Mouse (Mus musculus) liver, postnatal 0 days (tissue): Measurements from ENCODE around the gene Cfap58. TPM values are rescaled to one million over a fixed set of nuclear protein-coding genes. Genes with fewer than 3 reads are reported as not detected.

Experiments used
- ATAC-seq: fragments of 200-750 bp; cut with Nextera tagmentation; 2 replicates; pipeline ENCODE4 v1.8.0; 2017; ENCODE audit warnings: mild to moderate bottlenecking, moderate library complexity
- DNase-seq: peaks from one replicate; pipeline ENCODE4 v3.0.0-alpha.2; 2016
- H3K27ac ChIP-seq: fragments of 300-500 bp; sonication (generic); 2 replicates; pipeline ENCODE4 v1.5.1; 2014; ENCODE audit warnings: antibody characterized with exemption, moderate library complexity, mild to moderate bottlenecking, low read depth
- H3K27me3 ChIP-seq: fragments of 300-500 bp; sonication (generic); 2 replicates; pipeline ENCODE4 v1.6.1; 2014; ENCODE audit warnings: low read length, control low read depth, mixed read lengths; ENCODE audit not compliant: insufficient read depth
- H3K36me3 ChIP-seq: fragments of 300-500 bp; sonication (generic); replicated peaks from 2 replicates; pipeline ENCODE4 v1.6.1; 2014; ENCODE audit warnings: mild to moderate bottlenecking, control low read depth, low read length, moderate library complexity, mixed read lengths; ENCODE audit not compliant: insufficient read depth
- H3K4me1 ChIP-seq: fragments of 300-500 bp; sonication (generic); 2 replicates; pipeline ENCODE4 v1.6.1; 2014; ENCODE audit warnings: antibody characterized with exemption, mild to moderate bottlenecking, control low read depth; ENCODE audit not compliant: insufficient read depth
- H3K4me2 ChIP-seq: fragments of 300-500 bp; sonication (generic); 2 replicates; pipeline ENCODE4 v1.6.1; 2014; ENCODE audit warnings: low read depth, mild to moderate bottlenecking, low read length, moderate library complexity, mixed read lengths
- H3K4me3 ChIP-seq: fragments of 300-500 bp; sonication (generic); 2 replicates; pipeline ENCODE4 v1.5.1; 2014; ENCODE audit warnings: low read depth, low read length
- H3K9ac ChIP-seq: fragments of 300-500 bp; sonication (generic); replicated peaks from 2 replicates; pipeline ENCODE4 v1.6.1; 2014; ENCODE audit warnings: mild to moderate bottlenecking, moderate library complexity
- H3K9me3 ChIP-seq: fragments of 300-500 bp; sonication (generic); 2 replicates; pipeline ENCODE4 v1.6.1; 2016; ENCODE audit warnings: mild to moderate bottlenecking, control low read depth, low read length, mixed read lengths
- CTCF ChIP-seq: sonication (generic); IDR thresholded peaks from 2 replicates; pipeline ENCODE4 v1.5.1; 2016; ENCODE audit warnings: antibody characterized with exemption, low read depth
- EP300 ChIP-seq: IDR thresholded peaks from 2 replicates; pipeline ENCODE4 v1.6.1; 2016; ENCODE audit warnings: antibody characterized with exemption, low read depth, mild to moderate bottlenecking
- WGBS: fragments of 180-500 bp; shearing (Covaris S2); extraction: QIAGEN DNeasy Blood & Tissue Kit; methylation state at CpG from one replicate; pipeline ENCODE4 v1.1.7; 2014; ENCODE audit not compliant: insufficient replicate concordance; 5-methylcytosine and 5-hydroxymethylcytosine counted together
- polyA plus RNA-seq: library from polyadenylated mRNA; unstranded; fragments of >200 nt; fragmentation: Nextera tagmentation; extraction: Ambion mirVana; gene quantifications from 2 replicates; pipeline ENCODE4 v1.2.1, GENCODE M21; 2015

Gene Cfap58
- polyA plus RNA-seq, 1 experiment from 2014 or later = not detected

- no peak overlapping the region for H3K4me3 ChIP-seq
- H3K9me3 ChIP-seq = no peaks in the 10 kb centered on the region
- no peaks in the 10 kb centered on the region for H3K4me1 ChIP-seq
- no peak overlapping the region for H3K9ac ChIP-seq
- H3K4me2 ChIP-seq = no peak overlapping the region
- no peak for ATAC-seq
- H3K27me3 ChIP-seq = no peaks in the 10 kb centered on the region
- H3K27ac ChIP-seq = no peak overlapping the region
- TF ChIP-seq CTCF = no peak
- TF ChIP-seq EP300 = no peak
- WGBS = 56% methylated on average over 13 of the region's 13 CpGs
- no peak for DNase-seq
- H3K36me3 ChIP-seq = no peaks in the 10 kb centered on the region
These were observed 51.6 kb downstream of the Cfap58 start for GRCm38 (mm10) chr19:47988880-47989574.

DNA sequence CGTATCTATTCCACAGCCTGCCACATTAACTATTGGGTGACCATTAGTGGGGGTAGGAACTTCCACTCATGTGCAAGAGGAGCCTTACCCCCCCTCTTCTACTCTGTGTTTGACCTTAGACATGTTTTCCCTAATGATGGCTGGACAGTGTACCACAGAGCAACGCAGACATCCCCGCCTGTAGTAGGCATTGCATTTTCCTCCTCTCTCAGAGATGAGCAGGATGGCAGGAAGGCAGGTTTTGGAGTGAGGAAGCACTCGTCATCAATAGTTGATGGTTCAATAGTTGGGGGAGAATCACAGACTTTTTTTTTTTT is 52.1 kb downstream of the Cfap58 start:
- Histone ChIP-seq H3K4me2 (no peak overlapping the region), H3K4me1 (no peaks in the 10 kb centered on the region), H3K27me3 (no peaks in the 10 kb centered on the region), H3K36me3 (no peaks in the 10 kb centered on the region), H3K9me3 (no peaks in the 10 kb centered on the region), H3K27ac (no peak overlapping the region), H3K4me3 (no peak overlapping the region), H3K9ac (no peak overlapping the region)
- no peak for ATAC-seq
- WGBS = 81% methylated on average over 4 of the region's 4 CpGs
- DNase-seq = no peak
- no peak for TF ChIP-seq EP300
- no peak for TF ChIP-seq CTCF

GRCm38 (mm10) chr19:48001240-48001639 is 63.8 kb downstream of the Cfap58 start:
- Histone ChIP-seq H3K27me3 (no peaks in the 10 kb centered on the region), H3K4me3 (no peak overlapping the region), H3K4me2 (no peak overlapping the region), H3K9me3 (no peaks in the 10 kb centered on the region), H3K36me3 (no peaks in the 10 kb centered on the region), H3K27ac (no peak overlapping the region), H3K9ac (no peak overlapping the region), H3K4me1 (no peaks in the 10 kb centered on the region)
- ATAC-seq = no peak
- 90% methylated on average over 13 of the region's 13 CpGs for WGBS
- TF ChIP-seq EP300 = no peak
- no peak for TF ChIP-seq CTCF
- DNase-seq = no peak

DNA sequence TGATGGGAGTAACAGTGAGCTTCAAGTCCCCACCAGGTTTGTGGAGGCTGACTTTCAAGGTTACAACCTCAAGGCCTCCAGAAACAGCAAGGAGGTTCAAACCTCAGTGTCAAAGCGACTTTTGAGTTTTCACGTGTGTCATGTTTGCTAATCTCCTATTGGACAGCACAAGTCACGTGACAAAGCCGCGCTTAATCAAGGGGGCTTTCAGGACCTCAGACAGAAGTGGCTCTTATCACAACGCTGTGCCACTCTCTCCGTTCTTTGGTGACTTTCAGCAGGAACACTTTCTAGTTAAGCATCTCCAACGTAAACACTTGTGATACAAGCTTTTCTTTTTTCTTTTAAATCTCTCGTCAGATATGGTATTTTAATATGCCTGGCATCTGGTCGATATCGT is 64.3 kb downstream of the Cfap58 start:
- H3K27me3 ChIP-seq = no peaks in the 10 kb centered on the region
- no peak overlapping the region for H3K4me3 ChIP-seq
- no peak overlapping the region for H3K9ac ChIP-seq
- DNase-seq = no peak
- H3K36me3 ChIP-seq = no peaks in the 10 kb centered on the region
- TF ChIP-seq EP300 (no peak), CTCF (no peak)
- no peak for ATAC-seq
- WGBS = 76% methylated on average over 11 of the region's 11 CpGs
- H3K27ac ChIP-seq = no peak overlapping the region
- no peaks in the 10 kb centered on the region for H3K4me1 ChIP-seq
- no peaks in the 10 kb centered on the region for H3K9me3 ChIP-seq
- H3K4me2 ChIP-seq = no peak overlapping the region

DNA sequence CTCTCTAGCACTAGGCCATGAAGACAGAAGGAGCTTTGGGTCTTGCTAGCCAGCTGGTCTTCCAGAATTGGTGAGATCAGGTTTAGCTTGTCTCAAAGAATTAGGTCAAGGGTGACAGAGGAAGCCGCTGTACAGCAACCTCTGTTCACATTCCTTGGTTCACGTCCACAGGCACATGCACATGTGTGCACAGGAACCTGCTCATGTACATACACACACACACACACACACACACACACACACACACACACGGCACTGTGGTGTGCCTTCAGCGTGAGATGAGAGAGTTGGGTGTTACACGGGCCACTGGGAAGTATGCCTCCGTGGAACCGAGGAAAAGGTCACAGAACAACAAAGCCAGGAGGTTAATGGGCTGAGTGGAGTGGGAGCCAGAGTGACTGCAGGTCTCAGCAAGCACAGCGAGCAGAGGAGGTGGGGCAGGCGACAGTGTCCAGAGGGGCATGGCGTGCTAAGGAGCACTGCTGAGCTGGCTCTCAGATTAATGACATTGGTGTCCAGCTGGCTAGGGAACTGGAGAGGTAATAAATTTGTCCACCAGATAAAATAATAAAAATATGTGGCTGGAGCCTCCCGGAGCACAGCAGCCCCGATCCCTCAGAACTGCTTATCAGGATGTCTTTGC is 71.4 kb downstream of the Cfap58 start:
- ATAC-seq = no peak
- Histone ChIP-seq H3K27me3 (no peaks in the 10 kb centered on the region), H3K9ac (no peak overlapping the region), H3K9me3 (no peaks in the 10 kb centered on the region), H3K4me2 (no peak overlapping the region), H3K4me1 (no peaks in the 10 kb centered on the region), H3K27ac (no peak overlapping the region), H3K36me3 (no peaks in the 10 kb centered on the region), H3K4me3 (no peak overlapping the region)
- 78% methylated on average over 12 of the region's 12 CpGs for WGBS
- DNase-seq = no peak
- no peak for TF ChIP-seq EP300
- no peak for TF ChIP-seq CTCF

DNA sequence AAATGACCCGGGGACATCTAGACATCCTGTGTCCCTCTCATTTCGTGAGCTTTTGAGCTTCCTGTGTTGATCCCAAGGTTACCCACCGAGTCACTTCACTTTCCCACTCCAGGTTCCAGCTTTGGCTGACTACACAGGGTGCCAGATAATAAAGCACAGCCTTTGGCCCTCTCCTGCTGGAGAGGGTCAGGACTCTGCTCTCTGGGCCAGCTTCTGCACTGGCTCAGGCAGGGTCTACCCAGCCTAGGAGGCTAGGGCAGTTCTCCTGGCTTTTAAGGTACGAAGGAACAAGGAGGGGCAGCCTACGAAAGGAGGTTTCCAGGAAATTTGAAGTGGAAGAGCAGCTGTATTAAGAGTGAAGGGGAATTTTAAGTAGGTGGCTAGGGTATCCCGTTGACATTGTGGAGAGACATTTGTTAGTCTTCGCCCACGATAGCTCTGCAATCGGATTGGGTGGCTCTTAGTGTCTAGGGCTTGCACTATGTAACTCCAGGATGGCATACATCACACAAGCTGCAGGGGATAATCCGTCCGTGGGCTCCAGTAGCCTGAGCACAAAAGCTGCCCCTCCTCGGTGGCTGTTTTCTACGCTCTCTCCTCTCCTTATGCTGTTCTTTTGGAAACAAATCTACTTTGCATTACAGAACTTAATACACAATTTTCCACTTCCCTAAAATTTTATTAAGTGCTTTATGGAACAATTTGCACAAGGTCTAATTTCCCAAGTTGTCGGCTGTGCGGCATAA is 72.3 kb downstream of the Cfap58 start:
- no peaks in the 10 kb centered on the region for H3K4me1 ChIP-seq
- DNase-seq (no peak), ATAC-seq (no peak)
- no peak overlapping the region for H3K4me3 ChIP-seq
- H3K27me3 ChIP-seq = no peaks in the 10 kb centered on the region
- H3K27ac ChIP-seq = no peak overlapping the region
- H3K9me3 ChIP-seq = no peaks in the 10 kb centered on the region
- TF ChIP-seq CTCF (no peak), EP300 (no peak)
- no peak overlapping the region for H3K9ac ChIP-seq
- no peaks in the 10 kb centered on the region for H3K36me3 ChIP-seq
- H3K4me2 ChIP-seq = no peak overlapping the region
- WGBS = 72% methylated on average over 15 of the region's 15 CpGs
